Mouse (Mus musculus): ENCODE data around the gene Atxn1.

Gene Atxn1

GRCm38 (mm10) chr13:45962776-45963175, 2.0 kb downstream of the Atxn1 start:
- DNase-seq, result no peak

- DNase-seq, result no peak
These were observed 2.8 kb downstream of the Atxn1 start for GRCm38 (mm10) chr13:45961871-45962630.

- DNase-seq, result peak; percentile 25 to 57
These were observed 4.4 kb downstream of the Atxn1 start for GRCm38 (mm10) chr13:45960311-45960965.

- DNase-seq, result no peak
These were observed 6.5 kb downstream of the Atxn1 start for GRCm38 (mm10) chr13:45958306-45958705.

GRCm38 (mm10) chr13:45957629-45958028, 7.2 kb downstream of the Atxn1 start:
- no peak for DNase-seq

- DNase-seq, result no peak
These were observed 8.5 kb downstream of the Atxn1 start for GRCm38 (mm10) chr13:45956287-45956686.

GRCm38 (mm10) chr13:45955370-45956055, 9.3 kb downstream of the Atxn1 start:
- DNase-seq, result peak; percentile 27 to 46

- no peak for DNase-seq
These were observed 11.7 kb downstream of the Atxn1 start for GRCm38 (mm10) chr13:45953098-45953497.

- no peak for DNase-seq
These were observed 13.7 kb downstream of the Atxn1 start for GRCm38 (mm10) chr13:45951071-45951645.

GRCm38 (mm10) chr13:45950355-45950861, 14.4 kb downstream of the Atxn1 start:
- DNase-seq, result no peak

- no peak for DNase-seq
These were observed 18.7 kb downstream of the Atxn1 start for GRCm38 (mm10) chr13:45946136-45946535.

GRCm38 (mm10) chr13:45942337-45942736, 22.5 kb downstream of the Atxn1 start:
- no peak for DNase-seq

- no peak for DNase-seq
These were observed 24.1 kb downstream of the Atxn1 start for GRCm38 (mm10) chr13:45940714-45941113.

GRCm38 (mm10) chr13:45939561-45939960, 25.2 kb downstream of the Atxn1 start:
- no peak for DNase-seq

- no peak for DNase-seq
These were observed 26.7 kb downstream of the Atxn1 start for GRCm38 (mm10) chr13:45938083-45938482.

GRCm38 (mm10) chr13:45936765-45937164, 28.0 kb downstream of the Atxn1 start:
- no peak for DNase-seq

GRCm38 (mm10) chr13:45935798-45936197, 29.0 kb downstream of the Atxn1 start:
- DNase-seq, result no peak

GRCm38 (mm10) chr13:45934841-45935240, 30.0 kb downstream of the Atxn1 start:
- DNase-seq, result no peak

- DNase-seq, result no peak
These were observed 30.7 kb downstream of the Atxn1 start for GRCm38 (mm10) chr13:45934085-45934484.

- DNase-seq, result no peak
These were observed 32.3 kb downstream of the Atxn1 start for GRCm38 (mm10) chr13:45932491-45932921.

GRCm38 (mm10) chr13:45931891-45932290, 32.9 kb downstream of the Atxn1 start:
- no peak for DNase-seq

GRCm38 (mm10) chr13:45931215-45931614, 33.6 kb downstream of the Atxn1 start:
- no peak for DNase-seq

GRCm38 (mm10) chr13:45929744-45930143, 35.1 kb downstream of the Atxn1 start:
- peak; percentile 57 to 70 for DNase-seq

All from lung, adult 18-20 months (tissue).